Mouse (Mus musculus) hematopoietic multipotent progenitor cell, adult 10-12 weeks (in vitro differentiated cells): Measurements from ENCODE around the gene Spata2. TPM values are rescaled to one million over a fixed set of nuclear protein-coding genes. Genes with fewer than 3 reads are reported as not detected.

Source experiments
- polyA plus RNA-seq: library from polyadenylated mRNA; stranded (reverse); fragments of >175 nt; gene quantifications from 2 replicates; pipeline ENCODE4 v1.2.3, GENCODE M21; 2012; ENCODE audit warnings: low replicate concordance

Spata2 gene
- 28.4 and 29.4 TPM in 2 replicates for polyA plus RNA-seq

GRCm38 (mm10) chr2:167492713-167493636, at the start of gene Spata2:
Spata2 (minus strand) TSS chr2:167492887.

GRCm38 (mm10) chr2:167537476-167538297, 45.0 kb upstream of the Spata2 start, which contains the start of gene Snai1:
Snai1 (plus strand) TSS chr2:167538195.

DNA sequence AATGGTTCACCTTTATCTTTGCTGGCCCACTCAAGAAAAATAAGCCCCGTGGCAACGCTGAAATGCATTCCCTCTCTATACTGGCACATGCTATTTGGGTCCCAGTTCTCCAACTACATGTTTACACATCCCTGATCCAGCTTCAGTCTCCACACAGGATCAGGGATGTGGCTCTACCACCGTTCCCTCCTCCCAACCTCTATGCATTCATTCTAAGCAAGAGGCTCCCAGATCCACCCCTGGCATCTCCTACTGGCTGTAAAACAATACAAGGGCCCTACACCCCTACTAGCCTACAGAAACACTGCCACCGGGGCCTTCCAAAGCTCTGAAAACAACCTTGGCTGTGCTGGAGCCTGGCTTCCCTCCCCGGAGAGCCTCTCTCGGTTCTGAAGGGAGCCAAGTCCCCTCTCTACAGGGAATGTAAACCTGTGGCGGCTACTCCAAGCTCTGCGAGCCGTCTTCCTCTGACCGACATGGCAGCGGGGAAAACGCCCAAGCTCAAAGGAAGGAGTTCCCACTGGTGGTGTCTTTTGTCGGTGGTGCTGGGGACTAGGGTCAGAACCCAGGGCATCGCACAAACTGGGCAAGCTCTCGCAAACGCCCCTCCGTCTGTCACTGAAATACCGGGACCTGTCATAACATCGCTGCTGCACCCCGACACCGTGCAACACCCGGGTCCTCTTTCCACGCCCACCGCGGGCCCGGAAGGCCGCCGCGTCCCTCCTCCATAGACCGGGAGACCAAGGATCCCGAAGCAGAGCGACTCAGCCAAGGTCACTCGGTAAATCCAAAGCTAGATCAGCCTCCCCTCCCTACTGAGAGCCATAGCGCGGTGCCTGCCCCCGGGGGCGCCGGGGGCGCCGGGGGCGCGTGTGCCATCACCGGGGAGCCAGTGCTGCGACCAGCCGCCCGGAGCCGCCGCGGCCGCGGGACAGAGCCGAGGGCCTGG, 654 bp downstream of the Spata2 start, which contains the start of gene Rnf114:
Gene Rnf114 (plus strand): TSS at position 889 of the 952 bp plus-strand sequence.

Other genes with a start within 250 kb of the Spata2 start
- 33.5 and 42.5 TPM in 2 replicates for gene B4galt5, start 143.7 kb downstream of the Spata2 start, polyA plus RNA-seq
- 14.0 and 34.4 TPM in 2 replicates for gene Slc9a8, start 71.2 kb downstream of the Spata2 start, polyA plus RNA-seq
- 52.2 and 56.5 TPM in 2 replicates for gene Rnf114, start 242 bp downstream of the Spata2 start, polyA plus RNA-seq
- 2.9 and 4.0 TPM in 2 replicates for gene Snai1, start 45.3 kb upstream of the Spata2 start, polyA plus RNA-seq
- gene Ube2v1, start 139.2 kb upstream of the Spata2 start, polyA plus RNA-seq = 94.0 and 139 TPM in 2 replicates
- gene Gm20431, start 168.6 kb upstream of the Spata2 start, polyA plus RNA-seq = not detected in 2 replicates
- 67.3 and 405 TPM in 2 replicates for gene Cebpb, start 196.0 kb upstream of the Spata2 start, polyA plus RNA-seq
- gene Tmem189, start 196.9 kb upstream of the Spata2 start, polyA plus RNA-seq = 136 and 193 TPM in 2 replicates